17 mouse cellular contexts compared by ENCODE assay signal in the genomic region with DNA sequence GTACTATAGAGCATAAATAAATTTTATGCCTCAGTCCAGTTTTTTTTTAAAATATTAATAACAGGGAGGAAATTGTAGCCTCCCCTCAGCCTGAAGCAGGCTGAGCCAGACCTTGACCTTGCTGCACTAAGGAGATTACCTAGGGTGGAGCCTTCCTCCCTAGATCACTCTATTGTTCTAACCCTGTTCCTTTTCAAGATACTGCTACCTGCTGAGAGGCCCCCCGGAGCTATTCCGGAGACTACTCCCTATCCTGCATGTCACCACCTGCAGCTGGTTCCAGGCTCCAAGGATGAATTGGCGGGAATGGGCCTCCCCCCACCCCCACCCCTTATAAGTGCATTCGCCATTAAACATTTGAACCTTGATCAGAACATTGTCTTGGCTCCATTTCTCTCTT. TPM values are rescaled to one million over a fixed set of nuclear protein-coding genes. Genes with fewer than 3 reads are reported as not detected.
A peak's percentile ranks its signal among the peaks of the same experiment; 100 is the strongest.
DNase-seq lines count a peak whose midpoint lies in the region; ATAC-seq lines count a peak whose summit lies in the region.
"Not testable (repeated sequence)": the region's sequence is repeated elsewhere in the genome, so short reads cannot be mapped to it uniquely, and the experiment has no call there.
"Had no signal": no experiment of that assay in that cellular context is flagged by ENCODE, and none has a peak within 500 bp of the region (broad histone marks: within the 10 kb centered on the region; RNA-seq: fewer than 3 reads in every experiment).

No protein-coding gene starts in this region.

- 89% methylated on average over 4 of the region's 4 CpGs for WGBS in intestine, embryonic 14.5 days

- H3K9ac ChIP-seq in intestine, embryonic 14.5 days (ENCODE audit: low read length), result not testable (repeated sequence)

- H3K9me3 ChIP-seq in intestine, embryonic 14.5 days (ENCODE audit: control insufficient read depth, low read length), result not testable (repeated sequence)

- DNase-seq in ES-CJ7 (ENCODE audit: low read depth, low spot score) (peak; percentile 60), R1 (ENCODE audit: low read depth, low spot score) (peak; percentile 78)
- DNase-seq in heart, adult 11 months, result peak; percentile 61
- DNase-seq in intestine, embryonic 14.5 days (ENCODE audit: low spot score), result peak; percentile 12

- not testable (repeated sequence) for H3K4me1 ChIP-seq in intestine, embryonic 14.5 days (replicated peaks; ENCODE audit: control insufficient read depth, insufficient read depth, low read length)

- not testable (repeated sequence) for H3K27me3 ChIP-seq in intestine, embryonic 14.5 days (replicated peaks; ENCODE audit: control insufficient read depth, insufficient read depth, low read length)

- not testable (repeated sequence) for H3K36me3 ChIP-seq in intestine, embryonic 14.5 days (ENCODE audit: control insufficient read depth, insufficient read depth, low read length)

- not testable (repeated sequence) for ATAC-seq in intestine, embryonic 14.5 days (replicated peaks; ENCODE audit: low FRiP score, low TSS enrichment, low read depth)

- not testable (repeated sequence) for H3K27ac ChIP-seq in intestine, embryonic 14.5 days (ENCODE audit: low read depth)

- H3K4me2 ChIP-seq in intestine, embryonic 14.5 days (ENCODE audit: low read length), result not testable (repeated sequence)

- not testable (repeated sequence) for H3K4me3 ChIP-seq in intestine, embryonic 14.5 days (ENCODE audit: low read depth, low read length)

RNA-seq across cellular contexts. Expression of gene Gm11983, which starts 15.9 kb away (rescaled TPM):
- polyA plus RNA-seq in intestine, embryonic 14.5 days (2014; fragmentation: Nextera tagmentation; extraction: Ambion mirVana), result not detected in 2 replicates
- polyA plus RNA-seq: activated CD4-positive, CD25-positive, alpha-beta regulatory T cell, adult 4 months; C2C12; cerebellum, adult 2 months; cortical plate, adult 2 months; embryonic facial prominence, embryonic 10.5 days; embryonic facial prominence, embryonic 12.5 days; embryonic facial prominence, embryonic 14.5 days; forebrain, embryonic 11.5 days; forebrain, embryonic 13.5 days; forebrain, embryonic 15.5 days; forebrain, postnatal 0 days; G1E; Patski had no signal

Comparison
In these comparisons a context has a peak if more than half of its experiments do, and no peak if none do; other contexts are left out.
1. DNase-seq: peak in every context shown above with its lines; median percentile 78 in R1; 61 in heart, adult 11 months; 60 in ES-CJ7; 12 in intestine, embryonic 14.5 days.